Mouse (Mus musculus) natural killer cell, adult 2 months (primary cell): ENCODE data around the gene Mapre1.
A peak's percentile ranks its signal among the peaks of the same experiment; 100 is the strongest.

Experiments
- DNase-seq, 2 experiments: peaks; one replicate each; pipeline ENCODE4 v3.0.0; 2022; ENCODE audit warnings: low spot score in 2 of 2

Mapre1 gene

DNA sequence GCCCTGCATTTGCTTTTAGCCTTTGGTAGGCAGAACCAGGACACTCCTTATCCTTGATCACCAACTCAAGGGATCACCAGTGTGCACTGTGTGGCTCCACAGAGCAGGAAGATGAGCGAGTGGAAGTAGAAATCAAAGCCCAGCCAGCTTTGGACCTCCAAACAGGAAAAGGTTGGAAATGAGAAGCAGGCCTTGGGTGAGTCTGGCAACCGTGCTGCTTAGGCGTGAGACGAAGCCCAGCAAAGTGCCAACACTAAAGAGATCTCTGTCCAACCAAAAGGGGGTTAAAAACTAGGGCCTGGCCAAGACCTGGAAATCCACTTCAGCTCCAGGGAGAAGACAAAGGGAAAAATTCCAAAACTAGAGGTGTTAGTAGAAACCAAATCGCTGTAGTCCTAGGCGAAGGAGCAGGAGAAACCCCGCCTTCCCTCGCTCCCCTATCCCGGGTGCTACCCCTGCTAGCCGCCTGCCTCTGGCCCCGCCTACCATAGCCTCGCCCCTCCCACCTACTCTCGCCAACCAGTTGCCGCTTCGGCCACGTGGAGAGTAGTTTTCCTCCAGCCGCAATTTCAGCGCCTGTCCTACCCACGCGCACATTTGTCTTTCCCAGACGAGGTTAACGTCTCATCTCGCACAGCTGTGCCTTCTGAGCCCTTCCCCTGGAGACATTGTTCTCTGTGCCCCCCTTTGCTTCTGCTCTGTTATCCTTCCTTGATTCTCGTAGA is 37.7 kb downstream of the Mapre1 start:
- DNase-seq: peak; percentile 43 to 60

DNA sequence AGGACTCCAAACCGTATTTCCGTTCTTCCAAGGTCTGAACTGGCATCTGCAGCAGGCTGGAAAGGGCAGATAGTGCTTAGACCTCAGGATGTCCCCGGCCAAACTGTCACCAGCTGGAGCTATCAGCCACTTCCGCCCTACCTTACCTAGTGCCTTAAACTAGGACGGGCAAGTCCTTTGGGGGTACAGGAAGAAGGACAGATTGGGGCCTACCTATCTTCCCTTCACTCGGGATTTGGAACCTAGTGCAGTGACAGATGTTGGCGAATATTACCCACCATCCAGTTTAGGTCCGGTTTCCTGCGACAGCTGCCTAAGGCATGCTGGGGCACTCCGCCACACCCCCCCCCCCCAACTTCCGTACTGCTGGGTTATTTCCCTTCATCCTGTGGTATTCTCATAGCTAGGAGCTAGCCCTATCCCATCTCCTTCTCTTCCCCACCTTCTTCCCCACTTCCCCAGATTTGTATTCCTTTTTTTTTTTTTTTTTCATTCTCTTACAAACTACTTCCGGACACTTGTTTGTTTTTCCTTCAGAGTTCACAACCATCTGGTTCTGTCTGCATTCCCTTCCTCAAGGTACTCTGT is 38.4 kb downstream of the Mapre1 start, which contains the start of gene Efcab8:
TSS of gene Efcab8 (plus strand) at position 538 of the 588 bp plus-strand sequence.
- DNase-seq: peak; percentile 17 to 18

DNA sequence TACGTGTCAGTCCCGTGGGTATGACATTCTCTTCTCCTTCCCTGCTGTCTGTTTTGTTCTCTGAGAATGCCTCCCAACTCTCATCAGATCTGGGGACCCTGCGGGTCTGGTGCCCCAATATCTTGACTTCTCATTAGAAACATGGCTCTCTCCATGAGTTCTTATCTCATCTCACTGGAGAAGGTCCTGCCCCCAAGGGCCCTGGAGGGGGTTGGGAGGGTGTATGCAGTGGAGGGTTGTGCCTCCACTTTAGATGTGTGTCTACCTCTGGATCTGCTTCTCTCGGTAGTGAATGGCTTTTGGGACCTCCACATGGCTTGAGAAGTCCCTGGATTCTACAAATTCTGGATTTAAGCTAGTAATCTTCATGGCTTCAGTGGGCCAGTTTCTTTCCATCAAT is 40.1 kb downstream of the Mapre1 start:
- DNase-seq: no peak

DNA sequence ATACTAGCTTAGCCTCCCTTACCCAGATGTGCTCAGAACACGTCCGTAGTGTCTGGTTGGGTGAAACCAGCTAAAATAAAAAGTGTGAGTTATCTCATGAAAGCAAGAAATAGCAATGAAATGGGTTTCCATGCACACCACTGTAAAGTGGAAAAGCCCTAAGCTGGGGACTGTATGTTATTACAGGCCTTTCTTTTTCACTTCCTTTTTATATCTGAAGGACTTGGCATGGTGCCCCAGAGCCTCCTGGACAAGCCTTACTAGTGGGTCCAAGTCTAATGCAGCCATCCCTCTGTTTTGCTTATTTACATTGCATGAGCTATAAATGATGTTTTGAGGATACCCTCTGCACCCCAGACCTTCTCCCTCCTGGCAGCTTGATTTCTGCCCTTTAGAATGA is 43.6 kb downstream of the Mapre1 start:
- no peak for DNase-seq

DNA sequence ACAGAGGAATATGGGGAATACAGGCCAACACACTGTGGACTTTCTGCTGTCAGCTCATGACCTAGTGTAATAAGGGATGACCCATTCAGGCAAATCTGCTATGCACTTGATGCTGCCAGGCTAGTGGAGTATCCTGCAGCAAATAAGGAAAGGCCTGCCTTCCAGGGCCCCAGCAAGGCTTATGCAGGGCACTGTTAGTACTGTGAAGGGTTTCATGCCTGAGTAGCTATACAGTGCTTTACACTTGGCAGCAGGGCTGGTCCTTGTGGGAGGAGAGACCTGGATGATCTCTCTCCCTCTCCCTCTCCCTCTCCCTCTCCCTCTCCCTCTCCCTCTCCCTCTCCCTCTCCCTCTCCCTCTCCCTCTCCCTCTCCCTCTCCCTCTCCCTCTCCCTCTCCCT is 52.3 kb downstream of the Mapre1 start:
- DNase-seq: no peak

DNA sequence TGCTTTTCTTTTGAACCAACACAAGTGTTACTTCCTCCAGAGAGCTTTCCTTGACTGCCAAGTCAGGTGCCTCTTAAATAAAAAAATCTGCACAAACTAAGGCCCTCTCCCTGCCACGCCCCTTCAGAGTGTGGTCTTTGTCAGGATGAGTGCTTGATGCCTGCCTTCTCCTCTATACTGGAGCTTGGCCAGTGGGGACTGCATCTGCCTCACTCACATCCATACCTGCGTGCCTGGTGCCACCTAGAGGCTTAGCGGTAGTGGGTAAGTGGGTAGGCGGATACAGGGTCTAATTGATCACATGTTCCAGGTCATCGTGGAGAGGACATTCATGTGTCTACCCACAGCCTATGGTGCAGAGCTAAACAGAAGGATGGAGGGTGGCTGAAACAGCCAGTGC is 54.0 kb downstream of the Mapre1 start:
- no peak for DNase-seq

DNA sequence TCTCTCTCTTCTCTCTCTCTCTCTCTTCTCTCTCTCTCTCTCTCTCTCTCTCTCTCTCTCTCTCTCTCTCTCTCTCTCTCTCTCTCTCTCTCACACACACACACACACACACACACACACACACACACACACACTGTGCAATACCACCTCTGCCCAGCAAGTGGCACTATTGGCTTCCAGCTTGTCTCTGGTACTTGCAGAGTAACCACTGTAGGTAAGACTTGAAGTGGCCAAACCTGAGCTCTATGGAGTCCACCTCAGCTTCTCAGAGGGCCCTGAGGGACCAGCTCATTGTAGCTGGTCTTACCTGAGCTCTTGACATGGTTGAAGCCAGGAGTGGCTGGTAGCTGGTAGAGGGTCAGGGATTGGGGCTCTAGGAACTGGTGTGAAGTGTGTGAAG is 66.4 kb downstream of the Mapre1 start:
- DNase-seq: peak; percentile 22 to 43

DNA sequence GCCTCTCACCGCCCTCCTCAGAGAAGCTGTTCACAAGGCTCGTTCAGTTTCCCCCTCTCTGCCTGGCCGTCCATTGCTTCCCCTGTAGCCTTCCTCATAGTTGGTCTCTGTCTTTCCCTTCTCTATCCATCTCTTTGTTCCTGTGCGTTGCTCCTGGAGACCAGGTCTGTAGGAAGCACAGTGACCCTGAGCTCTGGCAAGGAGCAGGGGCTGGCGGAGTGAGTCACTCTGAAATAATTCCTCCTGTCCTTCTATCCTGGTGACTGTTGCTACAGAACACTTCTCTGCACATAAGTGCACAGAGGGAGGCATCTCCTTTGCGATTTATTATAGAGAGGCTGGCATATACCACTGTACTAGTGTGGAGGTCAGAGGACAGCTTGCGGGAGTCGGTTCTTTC is 67.1 kb downstream of the Mapre1 start:
- DNase-seq: no peak

DNA sequence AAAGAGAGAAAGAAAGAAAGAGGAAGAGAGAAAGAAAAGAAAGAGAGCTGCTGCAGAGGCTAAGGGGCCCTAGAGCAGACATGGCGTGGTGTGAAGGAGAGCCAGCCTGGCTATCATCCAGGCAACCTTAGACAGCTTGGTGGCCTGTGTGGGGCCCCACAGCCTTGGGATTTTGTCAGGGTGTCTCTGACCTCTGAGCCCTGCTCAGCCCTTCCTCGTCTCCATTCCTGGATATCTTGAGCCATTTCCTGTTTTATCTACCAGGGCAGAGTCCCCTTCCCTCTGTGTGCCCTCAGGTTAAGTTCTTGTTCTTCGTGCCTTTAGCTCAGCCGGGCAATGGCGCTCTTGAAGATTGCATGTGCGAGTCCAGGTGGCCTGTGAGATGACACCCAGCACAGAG is 67.8 kb downstream of the Mapre1 start:
- DNase-seq: no peak

DNA sequence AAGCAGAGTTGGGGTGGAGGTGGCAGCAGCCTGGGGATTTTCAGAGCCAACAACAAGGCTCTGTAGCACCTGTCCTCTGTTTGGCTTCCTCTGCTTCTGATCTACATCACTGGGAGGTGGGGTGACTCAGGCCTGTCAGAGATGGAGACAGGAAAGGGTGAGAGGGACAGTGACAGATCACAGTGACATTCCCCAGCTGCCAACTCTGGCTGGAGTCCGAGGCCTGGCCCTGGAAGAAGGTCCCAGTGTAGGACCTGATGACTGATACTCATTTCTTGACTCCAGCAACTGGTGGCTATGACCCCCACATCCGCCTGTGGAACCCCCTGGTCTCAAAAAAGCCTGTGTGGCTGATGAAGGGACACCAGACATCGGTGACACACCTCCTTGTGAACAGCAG is 68.8 kb downstream of the Mapre1 start:
- DNase-seq: no peak

DNA sequence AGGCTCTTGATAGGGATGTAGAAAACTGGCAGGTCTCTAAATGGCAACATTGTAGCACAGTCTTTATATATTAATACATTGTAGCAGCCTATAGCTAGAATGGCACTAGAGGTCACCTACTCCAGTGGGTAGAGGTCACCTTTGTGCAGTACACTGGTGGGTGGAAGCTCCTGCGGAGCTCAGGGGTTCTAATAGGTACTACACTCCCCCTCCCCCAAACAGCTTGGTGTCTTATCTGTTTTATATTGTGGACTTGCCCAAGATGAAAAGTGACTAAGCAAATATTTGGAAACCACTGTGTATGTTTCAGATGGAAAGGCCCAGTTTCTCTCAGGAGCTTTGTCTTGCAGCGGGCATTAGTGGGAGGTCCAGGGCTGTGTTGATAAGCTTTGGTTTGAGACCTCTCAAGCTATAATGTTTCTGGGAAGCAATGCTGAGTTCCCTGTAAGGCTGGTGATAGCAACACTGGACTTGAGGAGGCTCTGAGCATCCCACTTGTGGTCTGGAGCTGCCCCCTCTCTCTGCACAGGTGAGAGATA is 81.0 kb downstream of the Mapre1 start:
- DNase-seq: no peak
